Mouse (Mus musculus): ENCODE results near the gene Psg28.
"Not testable (repeated sequence)": the region's sequence is repeated elsewhere in the genome, so short reads cannot be mapped to it uniquely, and the experiment has no call there.

Gene Psg28

DNA sequence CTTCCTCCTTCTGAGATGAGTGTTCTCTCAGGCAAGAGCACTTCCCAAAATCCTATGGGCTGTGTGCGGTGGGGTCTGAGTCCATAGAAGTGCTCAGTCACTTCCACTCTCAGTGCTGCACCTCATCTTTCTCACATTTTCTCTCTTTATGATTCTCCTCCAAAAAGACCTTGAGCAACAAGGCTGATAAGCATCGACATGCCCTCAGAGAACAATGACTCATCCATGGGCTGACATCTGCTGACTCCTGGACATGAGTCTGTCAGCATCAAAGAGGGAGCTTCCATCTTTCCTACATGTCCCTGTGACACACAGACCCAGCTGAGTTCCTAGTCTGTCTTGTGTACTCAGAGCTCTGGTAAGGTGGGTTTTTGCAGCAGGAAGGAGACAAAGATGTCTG, at the start of gene Psg28:
Psg28 (minus strand) TSS at position 101 of the 400 bp plus-strand sequence.
- not testable (repeated sequence) for DNase-seq (ENCODE audit: low spot score in 2 of 2)

DNA sequence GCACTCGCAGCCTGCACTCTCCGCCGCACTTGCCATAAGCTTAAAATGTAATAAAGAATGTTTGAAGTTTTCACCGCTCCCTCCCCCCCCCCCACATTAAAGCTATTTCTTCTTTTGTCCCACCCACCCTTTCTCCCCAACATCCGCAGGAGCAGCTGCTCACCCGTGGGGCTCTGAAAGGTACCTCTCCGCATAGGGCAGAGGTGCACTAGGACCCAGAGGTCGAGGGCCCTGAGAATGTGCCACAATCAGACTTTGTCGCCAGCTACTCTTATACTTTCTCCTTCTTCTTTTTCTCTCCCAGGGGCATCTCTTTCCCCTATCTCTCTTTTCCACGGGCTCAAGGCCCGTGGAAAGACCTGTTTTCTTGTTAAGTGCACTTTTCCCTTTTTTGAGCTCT, 28.4 kb downstream of the Psg28 start:
- no peak for DNase-seq (ENCODE audit: low spot score in 2 of 2)

DNA sequence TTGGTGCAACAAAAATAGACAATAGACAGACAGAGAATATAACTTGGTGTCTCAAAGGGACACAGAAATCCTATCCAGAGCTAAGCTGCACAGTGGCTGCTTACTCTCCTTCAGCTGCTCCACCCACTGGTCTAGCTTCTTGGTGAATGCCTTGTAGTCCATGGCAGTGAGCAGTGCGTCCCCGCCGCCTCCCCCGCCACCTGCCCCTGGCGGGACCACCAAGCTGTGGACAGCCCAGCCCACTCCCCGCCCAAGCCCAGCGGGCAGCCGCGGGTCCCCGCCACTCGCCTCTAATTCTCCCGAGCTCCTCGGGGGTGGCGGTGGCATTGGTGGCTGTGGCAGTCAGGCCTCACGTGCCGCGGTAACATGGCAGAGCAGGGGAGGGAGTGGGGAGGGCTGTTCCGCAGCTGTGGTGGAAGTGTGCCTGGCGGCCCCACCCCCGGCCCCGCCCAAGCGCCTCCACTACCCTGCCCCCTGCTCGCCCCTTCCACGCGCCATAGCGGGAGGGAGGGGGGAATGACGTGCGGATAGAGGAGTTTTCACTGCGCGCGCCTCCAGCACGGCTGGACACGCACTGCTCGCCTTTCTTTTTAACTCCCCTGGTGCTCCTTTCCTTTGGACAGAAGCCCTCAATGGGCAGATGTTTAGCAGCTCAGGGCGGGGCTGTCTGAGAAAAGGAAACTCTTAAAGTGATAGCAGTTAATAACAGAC, 29.2 kb downstream of the Psg28 start:
- no peak for DNase-seq (ENCODE audit: low spot score in 2 of 2)

DNA sequence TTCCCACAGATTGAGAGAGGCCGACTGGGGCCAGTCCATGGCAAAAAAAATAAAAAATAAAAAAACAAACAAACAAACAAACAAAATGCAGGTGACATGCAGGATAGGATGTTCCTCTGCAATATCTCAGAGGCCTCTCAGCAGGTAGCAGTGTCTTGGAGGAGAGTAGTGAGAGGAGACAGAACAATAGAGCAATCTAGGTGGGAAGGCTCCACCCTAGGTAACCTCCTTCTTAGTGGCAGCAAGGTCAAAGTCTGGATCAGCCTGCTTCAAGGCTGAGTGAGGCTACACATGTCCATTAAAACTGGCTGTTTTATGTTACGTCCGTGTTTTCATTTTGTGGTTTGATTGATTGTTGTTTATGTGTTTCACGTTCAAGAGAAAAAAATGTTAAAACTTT, 40.4 kb downstream of the Psg28 start:
- DNase-seq (ENCODE audit: low spot score in 2 of 2) = not testable (repeated sequence)

DNA sequence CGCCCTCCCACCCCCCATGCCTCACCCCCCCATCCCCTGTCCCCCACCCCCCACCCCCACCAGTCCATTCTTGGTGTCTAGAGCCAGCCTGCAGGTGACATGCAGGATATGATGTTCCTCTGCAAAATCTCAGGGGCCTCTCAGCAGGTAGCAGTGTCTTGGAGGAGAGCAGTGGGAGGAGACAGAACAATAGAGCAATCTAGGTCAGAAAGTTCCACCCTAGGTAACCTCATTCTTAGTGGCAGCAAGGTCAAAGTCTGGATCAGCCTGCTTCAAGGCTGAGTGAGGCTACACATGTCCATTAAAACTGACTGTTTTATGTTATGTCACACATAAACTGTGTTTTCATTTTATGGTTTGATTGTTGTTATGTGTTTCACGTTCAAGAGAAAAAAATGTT, 53.5 kb downstream of the Psg28 start:
- no peak for DNase-seq (ENCODE audit: low spot score in 2 of 2)

Data from spleen, postnatal 10 days (tissue).